Mouse (Mus musculus) embryonic facial prominence, embryonic 10.5 days (tissue): ENCODE measurements at regions not wholly inside any gene's neighbourhood (a gene's known extent, or its start where the extent isn't known, plus 50 kb on each side); places are given as distances from the start of the nearest gene placed in this dataset.

Experiments
- DNase-seq: peaks from one replicate; pipeline ENCODE4 v3.0.0-alpha.2; 2017; ENCODE audit warnings: low spot score
- H3K27ac ChIP-seq: fragments of 300-500 bp; sonication (generic); replicated peaks from 2 replicates; pipeline ENCODE4 v1.5.1; 2016; ENCODE audit warnings: mild to moderate bottlenecking
- H3K27me3 ChIP-seq: fragments of 300-500 bp; sonication (generic); replicated peaks from 2 replicates; pipeline ENCODE4 v1.6.1; 2016; ENCODE audit warnings: low read depth, mild to moderate bottlenecking; ENCODE audit not compliant: poor library complexity, severe bottlenecking
- H3K36me3 ChIP-seq: fragments of 300-500 bp; sonication (generic); replicated peaks from 2 replicates; pipeline ENCODE4 v1.6.1; 2016; ENCODE audit warnings: mild to moderate bottlenecking, moderate library complexity
- H3K4me1 ChIP-seq: fragments of 300-500 bp; sonication (generic); 2 replicates; pipeline ENCODE4 v1.6.1; 2016
- H3K4me3 ChIP-seq: fragments of 300-500 bp; sonication (generic); 2 replicates; pipeline ENCODE4 v1.5.1; 2016; ENCODE audit warnings: mild to moderate bottlenecking, moderate library complexity
- H3K9me3 ChIP-seq: fragments of 300-500 bp; sonication (generic); 2 replicates; pipeline ENCODE4 v1.6.1; 2016; ENCODE audit warnings: mild to moderate bottlenecking
- WGBS: fragments of 180-500 bp; shearing (Covaris S2); methylation state at CpG from one replicate; pipeline ENCODE4 v1.1.7; 2016; 5-methylcytosine and 5-hydroxymethylcytosine counted together

- Histone ChIP-seq H3K27ac (no peak overlapping the region), H3K9me3 (no peaks in the 10 kb centered on the region), H3K4me3 (no peak overlapping the region), H3K36me3 (no peaks in the 10 kb centered on the region), H3K4me1 (peaks cover 15% of the 10 kb centered on the region), H3K27me3 (no peaks in the 10 kb centered on the region)
- 74% methylated on average over 6 of the region's 6 CpGs for WGBS
- DNase-seq = no peak
Observed at GRCm38 (mm10) chr11:104038271-104038800, 71.8 kb downstream of the Arf2 start.

GRCm38 (mm10) chr11:104045216-104045615, 78.7 kb downstream of the Arf2 start:
- WGBS = 90% methylated on average over 4 of the region's 4 CpGs
- Histone ChIP-seq H3K36me3 (no peaks in the 10 kb centered on the region), H3K4me1 (peaks cover 14% of the 10 kb centered on the region), H3K27me3 (no peaks in the 10 kb centered on the region), H3K9me3 (no peaks in the 10 kb centered on the region), H3K4me3 (no peak overlapping the region), H3K27ac (no peak overlapping the region)
- no peak for DNase-seq

- Histone ChIP-seq H3K9me3 (no peaks in the 10 kb centered on the region), H3K27ac (no peak overlapping the region), H3K4me3 (no peak overlapping the region), H3K36me3 (no peaks in the 10 kb centered on the region), H3K4me1 (no peaks in the 10 kb centered on the region), H3K27me3 (no peaks in the 10 kb centered on the region)
- DNase-seq = no peak
- WGBS = 86% methylated on average over 3 of the region's 3 CpGs
Observed at GRCm38 (mm10) chr11:104051986-104052385, 80.7 kb upstream of the Crhr1 start.

GRCm38 (mm10) chr11:104053242-104053641, 79.4 kb upstream of the Crhr1 start:
- no peaks in the 10 kb centered on the region for H3K4me1 ChIP-seq
- 21% methylated on average over 7 of the region's 7 CpGs for WGBS
- H3K4me3 ChIP-seq = no peak overlapping the region
- H3K36me3 ChIP-seq = no peaks in the 10 kb centered on the region
- peak; percentile 77 for DNase-seq
- H3K27ac ChIP-seq = no peak overlapping the region
- no peaks in the 10 kb centered on the region for H3K27me3 ChIP-seq
- no peaks in the 10 kb centered on the region for H3K9me3 ChIP-seq

GRCm38 (mm10) chr11:104055941-104056340, 76.7 kb upstream of the Crhr1 start:
- DNase-seq = no peak
- Histone ChIP-seq H3K4me1 (peaks cover 6% of the 10 kb centered on the region; the same call in 1 of the 2 replicates), H3K36me3 (no peaks in the 10 kb centered on the region), H3K27ac (no peak overlapping the region), H3K27me3 (no peaks in the 10 kb centered on the region), H3K4me3 (no peak overlapping the region), H3K9me3 (no peaks in the 10 kb centered on the region)
- WGBS = 83% methylated on average over 6 of the region's 6 CpGs

- no peak overlapping the region for H3K27ac ChIP-seq
- no peak for DNase-seq
- H3K4me3 ChIP-seq = no peak overlapping the region
- WGBS = 83% methylated on average over 4 of the region's 4 CpGs
- H3K4me1 ChIP-seq = peaks cover 6% of the 10 kb centered on the region; the same call in 1 of the 2 replicates
- no peaks in the 10 kb centered on the region for H3K36me3 ChIP-seq
- H3K9me3 ChIP-seq = no peaks in the 10 kb centered on the region
- no peaks in the 10 kb centered on the region for H3K27me3 ChIP-seq
Observed at GRCm38 (mm10) chr11:104057046-104057445, 75.6 kb upstream of the Crhr1 start.

- Histone ChIP-seq H3K4me1 (peaks cover 9% of the 10 kb centered on the region; the same call in 1 of the 2 replicates), H3K36me3 (no peaks in the 10 kb centered on the region), H3K9me3 (no peaks in the 10 kb centered on the region), H3K27me3 (no peaks in the 10 kb centered on the region), H3K4me3 (no peak overlapping the region), H3K27ac (no peak overlapping the region)
- no peak for DNase-seq
- 81% methylated on average over 6 of the region's 6 CpGs for WGBS
Observed at GRCm38 (mm10) chr11:104058600-104058999, 74.1 kb upstream of the Crhr1 start.

GRCm38 (mm10) chr11:104059085-104059484, 73.6 kb upstream of the Crhr1 start:
- H3K36me3 ChIP-seq = no peaks in the 10 kb centered on the region
- H3K27ac ChIP-seq = no peak overlapping the region
- DNase-seq = no peak
- H3K27me3 ChIP-seq = no peaks in the 10 kb centered on the region
- 67% methylated on average over 6 of the region's 6 CpGs for WGBS
- peaks cover 9% of the 10 kb centered on the region; the same call in 1 of the 2 replicates for H3K4me1 ChIP-seq
- H3K4me3 ChIP-seq = no peak overlapping the region
- no peaks in the 10 kb centered on the region for H3K9me3 ChIP-seq

GRCm38 (mm10) chr11:104061361-104061760, 71.3 kb upstream of the Crhr1 start:
- Histone ChIP-seq H3K36me3 (no peaks in the 10 kb centered on the region), H3K4me3 (no peak overlapping the region), H3K4me1 (peaks cover 14% of the 10 kb centered on the region; the same call in 1 of the 2 replicates), H3K9me3 (no peaks in the 10 kb centered on the region), H3K27ac (no peak overlapping the region), H3K27me3 (no peaks in the 10 kb centered on the region)
- 85% methylated on average over 6 of the region's 6 CpGs for WGBS
- DNase-seq = no peak

- 68% methylated on average over 5 of the region's 5 CpGs for WGBS
Observed at GRCm38 (mm10) chr11:104065181-104065580, 67.5 kb upstream of the Crhr1 start.

GRCm38 (mm10) chr11:104072591-104073183, 60.0 kb upstream of the Crhr1 start:
- 92% methylated on average over 38 of the region's 38 CpGs for WGBS
- DNase-seq = no peak
- H3K27ac ChIP-seq = no peak overlapping the region
- H3K36me3 ChIP-seq = no peaks in the 10 kb centered on the region
- 0 out of 2 replicates have a peak, but pooled peaks cover 3% of the 10 kb centered on the region for H3K4me1 ChIP-seq
- H3K4me3 ChIP-seq = no peak overlapping the region
- no peaks in the 10 kb centered on the region for H3K27me3 ChIP-seq
- no peaks in the 10 kb centered on the region for H3K9me3 ChIP-seq

More at GRCm38 (mm10) chr11:104065181-104065580, 67.5 kb upstream of the Crhr1 start:
- Histone ChIP-seq H3K27me3 (no peaks in the 10 kb centered on the region), H3K9me3 (no peaks in the 10 kb centered on the region), H3K27ac (no peak overlapping the region), H3K4me3 (no peak overlapping the region), H3K36me3 (no peaks in the 10 kb centered on the region), H3K4me1 (peaks cover 8% of the 10 kb centered on the region; the same call in 1 of the 2 replicates)
- no peak for DNase-seq

GRCm38 (mm10) chr11:104074763-104075162, 57.9 kb upstream of the Crhr1 start:
- Histone ChIP-seq H3K4me3 (no peak overlapping the region), H3K36me3 (no peaks in the 10 kb centered on the region), H3K27me3 (no peaks in the 10 kb centered on the region), H3K9me3 (no peaks in the 10 kb centered on the region), H3K4me1 (0 out of 2 replicates have a peak, but pooled peaks cover 3% of the 10 kb centered on the region), H3K27ac (no peak overlapping the region)
- DNase-seq = no peak
- WGBS = 69% methylated on average over 1 of the region's 1 CpGs

GRCm38 (mm10) chr11:104075394-104075793, 57.3 kb upstream of the Crhr1 start:
- no peaks in the 10 kb centered on the region for H3K9me3 ChIP-seq
- H3K27me3 ChIP-seq = no peaks in the 10 kb centered on the region
- H3K27ac ChIP-seq = no peak overlapping the region
- H3K4me3 ChIP-seq = no peak overlapping the region
- H3K36me3 ChIP-seq = no peaks in the 10 kb centered on the region
- whole genome bisulfite sequencing = 70% methylated on average over 10 of the region's 10 CpGs
- no peak for DNase-seq
- 0 out of 2 replicates have a peak, but pooled peaks cover 3% of the 10 kb centered on the region for H3K4me1 ChIP-seq
